ENCODE assay signal across 17 mouse cellular contexts in the genomic region with DNA sequence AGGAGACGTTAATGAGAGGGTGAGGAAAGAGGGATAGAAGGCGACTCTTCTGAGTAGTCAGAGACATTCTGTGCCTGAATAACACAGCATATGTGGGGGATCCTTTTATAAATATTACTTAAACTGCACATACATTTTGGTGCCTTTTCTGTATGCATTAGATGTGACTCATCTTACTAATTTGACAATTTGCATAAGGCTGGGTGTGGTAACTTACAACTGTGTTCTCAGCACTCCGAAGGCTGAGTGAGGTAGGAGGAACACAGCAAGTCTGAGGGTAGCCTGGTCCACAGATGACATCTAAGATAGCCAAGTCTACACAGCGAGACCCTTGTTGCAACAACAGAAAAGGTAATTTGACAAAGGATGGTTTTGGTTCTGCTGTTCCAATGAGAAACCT.
"Had no signal": no experiment of that assay in that cellular context is flagged by ENCODE, and none has a peak within 500 bp of the region (broad histone marks: within the 10 kb centered on the region; RNA-seq: fewer than 3 reads in every experiment).

No protein-coding gene starts in this region.

- H3K27ac ChIP-seq: lung, embryonic 15.5 days; macrophage; midbrain, embryonic 13.5 days; midbrain, embryonic 15.5 days; neural tube, embryonic 12.5 days had no signal

- ATAC-seq: liver, postnatal 0 days; lung, postnatal 0 days; midbrain, embryonic 13.5 days; midbrain, embryonic 15.5 days had no signal

- H3K4me3 ChIP-seq: lung, embryonic 15.5 days; megakaryocyte, embryonic 14.5 days; midbrain, embryonic 13.5 days; midbrain, embryonic 15.5 days; neural tube, embryonic 12.5 days had no signal

- DNase-seq: liver, postnatal 0 days; lung, adult 2 months; lung, postnatal 14 days; lung, postnatal 36 days; right cerebral cortex, postnatal 14 days; right cerebral cortex, postnatal 4 days; spleen, adult 18-20 months; thymus, adult 18-20 months; thymus, postnatal 14 days; thymus, postnatal 36 days had no signal
